8 mouse cellular contexts compared by ENCODE assay signal in genomic region chr9:44379054-44379834, GRCm38 (mm10). TPM values are rescaled to one million over a fixed set of nuclear protein-coding genes. Genes with fewer than 3 reads are reported as not detected.
DNase-seq lines count a peak whose midpoint lies in the region; ATAC-seq lines count a peak whose summit lies in the region.

Gene Hyou1, plus strand, starts transcription at chr9:44379490.

- peak within 1 kb of the TSS; percentile 95 for H3K4me2 ChIP-seq in lung, embryonic 16.5 days (ENCODE audit: low read depth, low read length)

- peak; percentile 89 for DNase-seq in MEL-GATA-1-ER (ENCODE audit: extremely low read depth, low read depth)
- peak; percentile 100 for DNase-seq in cerebellum, adult 8-10 months
- DNase-seq in forelimb bud, embryonic 11.5 days (ENCODE audit: low read depth, low spot score), result peak; percentile 97
- DNase-seq in layer of hippocampus, adult 9-10 months (ENCODE audit: low spot score), result peak; percentile 97
- DNase-seq in ovary, postnatal 10 days (ENCODE audit: low spot score), result peak; percentile 98
- peak; percentile 98 to 99 for DNase-seq in thymus, postnatal 10 days (ENCODE audit: low spot score in 2 of 2)

- peaks cover 17% of the 10 kb centered on the region for H3K36me3 ChIP-seq in lung, embryonic 16.5 days (ENCODE audit: control insufficient read depth, insufficient read depth, low read length)

- peak within 1 kb of the TSS; percentile 87 for H3K27ac ChIP-seq in lung, embryonic 16.5 days (ENCODE audit: low read length)

- H3K4me3 ChIP-seq in lung, embryonic 16.5 days (ENCODE audit: low read length), result peak within 1 kb of the TSS; percentile 87

- peak within 1 kb of the TSS; percentile 91 for H3K9ac ChIP-seq in lung, embryonic 16.5 days (ENCODE audit: low read length)

- peak; percentile 96 for ATAC-seq in hematopoietic stem cell, adult 5-6 weeks (replicated peaks in 1 of 2; ENCODE audit: insufficient read depth in 1 of 2, low FRiP score in 2 of 2, low TSS enrichment in 1 of 2, low read depth in 1 of 2, poor library complexity in 2 of 2, severe bottlenecking in 2 of 2)
- ATAC-seq in lung, embryonic 16.5 days (ENCODE audit: low read depth), result peak; percentile 99

- H3K9me3 ChIP-seq in lung, embryonic 16.5 days (ENCODE audit: control insufficient read depth, low read length), result no peaks in the 10 kb centered on the region

- under 1% methylated on average over 83 of the region's 83 CpGs for WGBS in lung, embryonic 16.5 days

- H3K4me1 ChIP-seq in lung, embryonic 16.5 days (replicated peaks; ENCODE audit: control insufficient read depth, insufficient read depth, low read length), result peaks cover 14% of the 10 kb centered on the region

- H3K27me3 ChIP-seq in lung, embryonic 16.5 days (ENCODE audit: control insufficient read depth, insufficient read depth, low read depth, low read length), result no peaks in the 10 kb centered on the region

RNA-seq across cellular contexts. Expression of gene Hyou1, which starts in this region (rescaled TPM):
- 56.5 and 67.2 TPM in 2 replicates for total RNA-seq in hematopoietic stem cell, adult 5-6 weeks (2017)
- polyA plus RNA-seq in lung, embryonic 16.5 days (2015; fragmentation: Nextera tagmentation; extraction: Ambion mirVana), result 38.2 and 42.0 TPM in 2 replicates

Comparison
In these comparisons a context has a peak if more than half of its experiments do, and no peak if none do; other contexts are left out.
1. Peak in every context shown above with its lines: DNase-seq, ATAC-seq, H3K4me3 ChIP-seq and H3K27ac ChIP-seq.